Mouse (Mus musculus) cortical plate, adult 2 months (tissue): Measurements from ENCODE around the gene Pid1.

Experiments used
- CTCF ChIP-seq: fragments of 200-500 bp; IDR thresholded peaks from 2 replicates; pipeline ENCODE4 v1.5.1; 2011; ENCODE audit warnings: mild to moderate bottlenecking, control low read depth, low read length; ENCODE audit not compliant: insufficient read depth; ENCODE audit errors: extremely low read depth
- POLR2A ChIP-seq: fragments of 200-500 bp; IDR thresholded peaks from 2 replicates; pipeline ENCODE4 v1.6.1; 2011; ENCODE audit warnings: mild to moderate bottlenecking, low read length, control low read depth; ENCODE audit not compliant: insufficient read depth; ENCODE audit errors: extremely low read depth

DNA sequence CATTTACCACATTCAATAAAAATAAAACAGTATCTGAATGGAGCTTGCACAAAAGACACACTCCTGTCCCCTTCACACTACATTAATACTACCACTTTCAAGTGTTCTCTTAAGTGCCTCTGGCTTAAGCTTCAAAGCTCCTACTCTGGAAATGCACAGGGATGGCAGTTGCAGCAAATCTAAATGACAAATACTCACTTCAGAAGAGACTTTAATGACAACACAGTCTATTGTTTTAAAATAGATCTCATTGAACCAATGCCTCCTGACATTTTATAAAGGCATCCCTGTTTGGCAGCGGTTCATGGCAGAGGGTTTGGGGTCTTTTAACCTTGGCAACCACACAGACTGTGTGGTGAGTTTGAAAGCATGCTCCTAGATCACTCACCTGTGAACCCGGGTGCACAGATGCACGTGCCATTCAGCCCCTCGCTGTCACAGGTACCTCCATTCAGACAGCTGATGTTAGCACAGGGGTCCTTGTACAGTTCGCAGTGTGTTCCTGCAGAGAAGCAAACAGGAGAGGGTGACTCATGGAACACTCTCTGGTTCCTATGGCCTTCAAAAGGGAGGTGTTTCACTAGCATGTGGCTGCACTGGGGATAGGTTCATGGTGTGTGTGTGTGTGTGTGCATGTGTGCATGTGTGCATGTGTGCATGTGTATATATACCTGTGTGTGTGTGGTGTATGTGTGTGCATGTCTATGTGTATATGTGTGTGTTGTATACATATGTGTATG is 41.7 kb upstream of the Pid1 start:
- TF ChIP-seq CTCF, result no peak
- no peak for TF ChIP-seq POLR2A
